ENCODE assay signal across 16 mouse cellular contexts in the genomic region with DNA sequence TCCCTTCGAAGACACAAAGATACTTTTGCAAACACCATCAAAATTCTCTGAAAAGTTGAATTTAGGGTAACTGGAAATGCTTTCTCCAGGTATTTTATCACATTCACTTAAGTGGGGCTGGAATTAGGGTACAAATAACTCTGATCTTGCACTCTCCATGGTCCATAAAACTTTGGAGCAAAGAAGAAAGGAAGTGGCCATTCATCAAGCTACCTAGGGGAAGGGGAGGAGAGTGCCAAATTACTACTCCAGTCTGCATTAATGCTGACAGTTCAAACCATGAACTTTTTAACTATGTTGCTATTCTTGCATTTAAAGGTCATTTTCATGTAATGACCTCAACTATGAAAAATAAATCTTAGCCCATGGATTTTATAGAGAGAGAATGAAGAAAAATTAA.
"Had no signal": no experiment of that assay in that cellular context is flagged by ENCODE, and none has a peak within 500 bp of the region (broad histone marks: within the 10 kb centered on the region; RNA-seq: fewer than 3 reads in every experiment).

No protein-coding gene starts in this region.

- H3K27me3 ChIP-seq: neural tube, embryonic 13.5 days; neural tube, embryonic 15.5 days; stomach, embryonic 15.5 days had no signal

- H3K4me3 ChIP-seq: neural tube, embryonic 13.5 days; neural tube, embryonic 15.5 days; stomach, embryonic 15.5 days had no signal

- DNase-seq: retina, postnatal 1 day; right cerebral cortex, adult 18-20 months; right cerebral cortex, postnatal 14 days; right cerebral cortex, postnatal 25 days; right cerebral cortex, postnatal 4 days; spleen, adult 18-20 months; thymus, adult 18-20 months; thymus, adult 2 months; thymus, postnatal 14 days; thymus, postnatal 25 days; thymus, postnatal 36 days; thymus, postnatal 4 days had no signal

- H3K4me1 ChIP-seq: neural tube, embryonic 13.5 days; neural tube, embryonic 15.5 days; stomach, embryonic 15.5 days had no signal

- H3K4me2 ChIP-seq: neural tube, embryonic 13.5 days; neural tube, embryonic 15.5 days; stomach, embryonic 15.5 days had no signal

- H3K9me3 ChIP-seq: neural tube, embryonic 13.5 days; neural tube, embryonic 15.5 days; stomach, embryonic 15.5 days had no signal

- H3K36me3 ChIP-seq: neural tube, embryonic 13.5 days; neural tube, embryonic 15.5 days; stomach, embryonic 15.5 days had no signal

- H3K27ac ChIP-seq: neural tube, embryonic 13.5 days; neural tube, embryonic 15.5 days; stomach, embryonic 15.5 days; stomach, postnatal 0 days had no signal

- H3K9ac ChIP-seq: neural tube, embryonic 13.5 days; neural tube, embryonic 15.5 days; stomach, embryonic 15.5 days had no signal
